Mouse (Mus musculus): ENCODE results near the gene Pou5f1.

Gene Pou5f1

DNA sequence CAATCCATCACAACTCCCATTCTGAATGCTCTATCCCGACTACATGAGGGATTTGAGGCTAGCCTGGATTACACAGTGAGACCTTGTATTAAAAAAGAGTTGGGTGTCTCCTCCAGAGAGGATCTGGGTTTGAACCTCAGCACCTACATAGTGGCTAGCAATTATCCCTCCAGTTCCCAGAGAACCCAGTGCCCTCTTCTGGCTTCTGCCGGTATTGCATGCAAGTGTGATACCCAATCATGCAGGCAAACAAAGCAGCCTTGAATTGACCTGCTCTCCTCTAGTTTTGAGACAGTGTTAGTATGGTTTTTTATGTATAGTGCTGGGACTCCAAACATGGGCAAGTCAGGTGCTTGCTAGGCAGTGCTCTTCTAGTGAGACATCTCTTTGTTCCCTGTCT lies 8.1 kb downstream of the Pou5f1 start:
- peak; percentile 85 to 86 for DNase-seq

DNA sequence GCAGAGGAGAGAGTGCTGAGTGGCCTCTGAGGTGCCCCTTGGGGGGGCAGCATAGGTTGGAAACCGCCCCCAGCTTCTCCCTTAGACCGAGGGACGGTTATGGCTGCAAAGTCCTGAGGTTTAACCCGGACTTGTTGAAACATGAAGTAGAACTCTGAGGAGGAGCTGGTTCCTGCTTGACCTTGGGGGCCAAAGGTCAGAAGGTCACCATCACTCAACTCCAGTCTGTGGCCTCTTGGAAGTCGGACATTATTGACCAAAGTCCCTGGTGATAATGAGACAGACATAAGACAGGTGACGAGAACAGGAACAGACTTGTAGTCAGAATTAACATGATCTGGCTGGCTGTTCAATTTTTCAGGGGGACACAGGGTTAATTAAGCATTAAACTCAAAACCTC lies 8.9 kb downstream of the Pou5f1 start:
- no peak for DNase-seq

DNA sequence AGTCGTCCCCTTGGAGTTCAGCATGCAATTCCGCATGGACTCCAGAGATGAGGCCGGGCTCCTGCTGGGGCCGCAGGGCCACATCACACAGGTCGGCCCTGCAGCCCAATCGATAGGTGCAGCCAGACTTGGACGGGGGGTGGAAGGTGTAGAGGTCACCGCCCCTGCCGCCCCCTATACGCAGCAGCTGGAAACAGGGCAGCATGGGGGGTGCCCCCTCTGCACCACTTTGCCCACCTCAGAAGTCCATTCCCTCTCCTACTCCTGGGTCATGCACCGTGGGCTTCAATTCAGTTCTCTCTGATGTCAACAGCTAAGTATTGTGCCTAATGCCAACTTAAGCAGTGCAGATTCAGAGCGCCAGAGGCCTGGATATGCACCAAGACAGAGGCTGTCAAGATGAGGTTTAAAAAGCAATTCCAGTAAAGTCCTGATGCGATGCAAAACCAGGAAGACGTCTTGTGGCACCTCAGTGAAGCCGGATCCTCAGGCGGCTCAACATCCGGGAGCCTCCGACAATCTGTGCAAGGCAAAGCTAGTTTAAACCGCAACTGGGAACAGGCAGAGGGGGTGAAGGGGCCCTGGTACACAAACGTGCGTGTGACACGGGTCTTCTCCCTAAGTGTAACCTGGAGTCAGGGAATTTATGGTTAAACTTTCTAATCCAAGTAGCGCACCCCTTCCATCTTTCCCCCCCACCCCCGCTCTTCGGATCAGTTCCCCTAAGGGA lies 10.3 kb downstream of the Pou5f1 start:
- DNase-seq: no peak

DNA sequence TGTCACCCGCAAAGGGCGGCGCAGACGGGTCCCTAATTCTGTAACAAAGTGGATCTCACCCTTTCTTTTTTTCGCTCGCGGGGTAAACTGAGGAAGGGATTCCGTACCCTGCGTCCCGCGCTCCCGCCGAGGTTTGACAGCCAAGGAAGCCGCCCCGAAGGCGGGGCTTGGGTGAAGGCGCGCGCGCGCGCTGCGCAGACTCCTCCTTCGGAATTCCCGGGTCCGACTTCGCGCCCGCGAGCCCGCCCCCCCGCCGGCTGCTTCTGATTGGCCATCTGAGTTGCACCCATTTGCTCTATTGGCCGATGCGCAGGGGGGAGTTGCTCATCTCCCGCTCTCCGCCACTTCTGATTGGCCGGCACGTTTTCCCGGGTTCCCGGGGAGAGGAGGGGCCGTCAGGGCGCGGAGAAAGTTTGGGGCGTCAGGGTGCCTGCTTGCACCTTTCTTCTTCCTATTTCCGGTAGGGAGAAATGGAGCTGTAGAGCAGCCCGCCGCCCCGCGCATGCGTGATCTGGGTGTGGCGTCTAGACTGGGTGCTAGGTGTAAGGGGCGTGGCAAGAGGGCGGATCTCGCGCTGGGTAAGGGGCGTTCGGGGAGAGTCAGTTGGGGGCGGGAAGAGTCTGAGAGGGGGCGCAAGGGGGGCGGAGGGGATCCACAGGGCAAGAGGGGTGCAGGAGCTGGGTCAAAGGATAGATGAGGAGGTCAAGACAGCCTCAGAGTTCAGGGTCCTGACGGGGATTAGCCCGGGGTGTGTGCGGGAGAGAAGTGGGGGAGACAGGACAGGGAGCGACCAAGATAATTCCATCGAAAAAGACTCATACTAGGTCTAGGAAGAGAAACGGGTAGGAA lies 11.1 kb downstream of the Pou5f1 start, which contains the start of the genes Tcf19 and Cchcr1:
TSS of gene Tcf19 (minus strand) at position 173 of the 849 bp plus-strand sequence.
TSS of gene Cchcr1 (plus strand) at position 449 of the 849 bp plus-strand sequence.
- peak; percentile 84 to 85 for DNase-seq

DNA sequence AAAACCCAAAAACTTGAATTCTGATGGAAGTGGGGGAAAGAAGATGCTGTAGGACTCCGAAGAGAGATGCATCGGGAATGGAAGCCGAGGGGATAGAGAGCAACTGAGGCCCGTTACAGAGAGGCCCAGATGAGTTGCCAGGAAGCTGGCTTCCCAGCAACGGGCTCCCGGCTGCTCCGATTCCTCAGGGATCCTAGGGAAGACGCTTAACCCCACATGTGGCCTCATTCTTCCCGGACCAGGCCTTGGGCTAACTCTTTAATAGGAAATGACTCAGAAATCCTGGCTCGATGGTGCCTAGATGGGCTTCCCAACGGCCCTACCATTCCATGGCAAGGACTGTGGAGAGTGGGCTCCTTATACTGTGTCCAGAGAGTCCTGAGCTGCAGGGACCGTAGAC lies 11.7 kb downstream of the Pou5f1 start:
- no peak for DNase-seq

DNA sequence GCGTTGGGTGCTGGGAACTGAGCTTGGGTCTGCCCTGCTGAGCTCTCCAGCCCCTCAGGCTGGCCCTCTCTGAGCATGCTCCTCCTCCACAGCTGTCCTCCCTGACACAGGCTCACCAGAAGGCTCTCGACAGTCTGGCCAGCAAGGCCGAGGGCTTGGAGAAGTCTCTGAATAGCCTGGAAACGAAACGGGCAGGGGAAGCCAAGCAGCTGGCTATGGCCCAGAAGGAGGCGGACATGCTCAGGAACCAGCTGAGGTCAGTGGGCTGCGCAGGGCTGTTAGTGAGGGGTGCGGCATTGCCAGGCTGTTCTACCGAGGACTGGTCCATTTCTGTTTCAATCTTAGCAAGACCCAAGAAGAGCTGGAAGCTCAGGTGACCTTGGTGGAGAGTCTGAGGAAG lies 18.5 kb downstream of the Pou5f1 start:
- DNase-seq: no peak

DNA sequence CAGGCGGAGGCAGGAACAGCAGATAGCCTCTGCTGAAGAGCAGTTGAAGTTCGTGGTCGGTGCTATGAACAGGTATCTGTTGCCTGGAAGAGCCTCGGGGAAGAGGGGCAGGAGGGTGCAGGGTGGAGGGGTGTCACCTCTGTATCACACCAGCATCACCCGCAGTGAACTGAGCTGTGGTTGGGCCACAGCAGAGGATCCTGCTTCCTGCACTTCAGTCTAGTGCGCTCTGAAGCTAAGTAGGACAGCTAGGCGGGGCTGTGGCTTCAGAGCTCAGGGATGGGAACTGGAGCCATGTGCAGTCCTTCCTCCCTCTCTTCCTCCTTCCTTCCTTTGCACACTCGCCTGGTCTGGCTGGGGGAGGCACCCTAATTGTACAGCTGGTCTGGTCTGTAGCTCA lies 20.8 kb downstream of the Pou5f1 start:
- DNase-seq: no peak

DNA sequence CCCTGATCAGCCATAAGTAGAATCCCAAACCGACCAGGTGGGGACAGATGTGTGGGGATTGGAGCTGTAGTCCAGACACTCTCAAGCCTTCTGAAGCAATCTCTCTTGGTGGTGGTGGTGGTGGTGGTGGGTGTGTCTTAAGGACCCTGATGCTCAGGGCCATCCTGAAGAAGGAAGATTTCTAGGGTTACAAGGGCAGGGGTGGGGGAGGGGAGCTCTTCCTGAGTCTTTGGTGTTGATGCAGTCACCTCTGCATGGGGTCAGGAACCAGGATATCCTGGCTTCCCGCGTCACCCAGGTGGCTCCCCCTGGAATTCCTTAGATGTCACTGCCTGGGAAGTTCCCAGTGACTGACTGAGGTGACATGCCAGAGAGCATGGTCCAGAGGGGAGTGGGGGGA lies 26.5 kb downstream of the Pou5f1 start:
- DNase-seq: no peak

DNA sequence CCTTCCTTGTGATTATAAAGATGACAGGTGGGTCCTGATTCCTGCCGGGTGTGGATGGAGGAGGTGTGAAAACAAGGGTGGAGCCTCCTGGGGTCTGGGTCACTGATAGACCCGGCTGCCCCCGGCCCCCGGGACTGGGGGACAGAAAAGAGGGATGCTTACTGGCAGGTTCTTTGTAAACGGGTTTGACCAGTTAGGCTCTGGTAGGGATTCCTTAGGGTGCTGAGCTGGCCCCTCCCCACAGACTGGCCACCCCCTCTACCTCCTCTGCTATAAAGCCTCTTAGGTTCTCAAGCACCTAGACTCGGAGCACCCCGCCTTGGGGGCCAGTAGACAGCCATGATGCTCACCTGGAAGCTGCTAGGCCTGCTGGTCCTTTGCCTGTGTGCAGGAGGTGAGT lies 27.1 kb downstream of the Pou5f1 start, which contains the start of gene Psors1c2:
TSS of gene Psors1c2 (plus strand) at position 301 of the 400 bp plus-strand sequence.
- no peak for DNase-seq

DNA sequence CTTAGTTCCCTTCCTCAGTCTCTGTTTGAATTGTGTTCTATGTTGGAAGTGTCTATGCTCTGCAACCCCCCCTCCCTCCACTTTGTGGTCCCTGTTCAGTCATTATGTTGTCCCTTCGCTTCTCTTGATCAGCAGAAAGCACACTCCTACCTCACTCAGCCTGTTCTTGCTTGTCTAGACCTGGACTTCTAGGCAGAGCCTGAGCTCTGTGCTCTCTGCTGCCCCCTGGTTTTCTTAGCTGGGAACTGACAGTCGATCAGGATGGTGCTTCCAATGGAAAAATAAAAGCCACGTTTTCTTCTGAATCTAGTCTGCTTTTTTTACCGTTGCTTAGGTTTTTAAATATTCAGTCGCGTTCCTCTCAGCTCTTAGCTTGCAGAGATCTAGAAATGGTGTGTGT lies 28.5 kb downstream of the Pou5f1 start:
- DNase-seq: peak; percentile 75 to 76

DNA sequence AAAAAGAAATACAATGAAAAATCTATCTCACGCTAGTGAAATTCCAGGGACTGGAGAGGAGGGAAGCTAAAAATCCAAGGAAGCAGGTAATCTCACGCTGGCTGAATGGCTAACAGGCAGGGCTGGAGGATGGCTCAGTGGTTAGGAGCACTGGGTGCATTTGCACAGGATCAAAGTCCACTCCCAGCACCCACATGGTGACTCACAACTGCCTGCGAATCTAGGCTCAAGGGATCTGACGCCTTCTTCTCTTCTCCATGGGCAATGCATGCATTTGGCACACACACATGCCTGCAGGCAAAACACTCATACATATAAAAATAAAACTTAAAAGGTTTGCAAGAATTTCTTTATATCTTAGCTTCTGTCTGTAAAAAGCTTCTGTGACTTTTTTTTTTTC lies 31.6 kb downstream of the Pou5f1 start:
- no peak for DNase-seq

DNA sequence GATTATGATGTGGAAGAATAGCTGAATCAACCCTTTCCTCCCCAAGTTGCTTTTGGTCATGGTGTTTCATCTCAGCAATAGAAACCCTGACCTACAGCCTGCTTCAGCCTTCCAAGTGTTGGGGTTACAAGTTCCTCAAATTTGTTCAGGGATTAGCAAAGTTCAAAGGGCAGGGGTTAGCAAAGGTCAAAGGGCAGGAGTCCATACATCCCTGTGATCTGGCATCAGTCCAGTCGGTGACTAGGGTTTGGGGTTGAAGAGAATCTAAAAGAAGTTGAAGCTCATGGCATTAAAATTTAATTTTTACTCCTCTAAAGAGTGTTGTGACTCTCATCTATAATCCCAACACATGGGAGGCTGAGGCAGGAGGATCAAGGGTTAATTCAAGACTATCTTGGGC lies 32.7 kb downstream of the Pou5f1 start:
- DNase-seq: no peak

DNA sequence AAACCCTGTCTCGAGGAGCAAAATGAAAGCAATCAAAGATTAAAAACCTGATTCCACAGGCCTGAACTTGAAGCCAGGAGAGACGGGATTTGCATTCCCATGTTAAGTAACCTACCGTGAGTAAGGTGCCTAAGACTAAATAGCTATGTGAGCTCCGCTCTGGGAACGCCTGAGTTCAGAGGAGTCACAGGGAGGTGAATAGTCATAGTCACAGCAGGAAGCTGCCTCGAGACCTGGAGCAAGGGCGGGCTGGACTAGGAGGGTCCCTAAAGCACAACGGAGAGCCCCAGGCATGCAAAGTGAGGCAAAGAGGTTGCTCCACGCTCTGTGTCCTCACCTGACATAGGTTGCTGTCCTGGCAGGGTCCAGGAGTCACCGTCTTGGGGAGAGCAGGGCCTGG lies 33.7 kb downstream of the Pou5f1 start:
- DNase-seq: no peak

DNA sequence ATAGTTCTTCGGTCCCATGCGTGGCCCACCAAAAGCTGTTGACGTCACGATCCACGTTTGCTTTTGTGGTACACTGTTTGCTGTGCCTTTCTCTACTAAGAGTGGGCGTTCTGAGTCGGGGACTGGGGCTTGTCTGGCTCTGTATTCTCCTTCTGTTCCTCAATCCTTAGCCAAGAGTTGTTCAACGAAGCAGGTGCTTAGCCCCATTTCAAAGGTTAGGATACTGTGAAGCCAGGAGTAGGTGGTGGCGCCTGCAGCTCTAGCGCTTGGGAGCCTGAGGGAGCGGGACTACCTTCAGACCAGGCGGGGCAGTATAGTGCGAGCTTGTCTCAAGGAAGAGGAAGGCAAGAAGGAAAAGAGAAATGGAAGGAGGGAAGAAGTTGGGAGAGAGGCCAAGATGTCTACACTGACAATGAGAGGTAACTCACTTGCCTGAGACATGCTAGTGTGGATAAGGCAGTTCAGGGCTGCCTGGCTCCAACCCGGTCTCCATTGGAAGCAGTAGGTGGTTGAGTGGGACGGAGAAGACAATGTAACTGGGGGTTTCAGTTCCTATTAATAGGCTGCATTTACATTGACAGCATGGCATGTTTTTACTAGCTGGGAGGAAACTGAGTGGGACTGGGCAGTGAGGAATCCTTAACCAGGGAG lies 37.1 kb downstream of the Pou5f1 start:
- DNase-seq: no peak

DNA sequence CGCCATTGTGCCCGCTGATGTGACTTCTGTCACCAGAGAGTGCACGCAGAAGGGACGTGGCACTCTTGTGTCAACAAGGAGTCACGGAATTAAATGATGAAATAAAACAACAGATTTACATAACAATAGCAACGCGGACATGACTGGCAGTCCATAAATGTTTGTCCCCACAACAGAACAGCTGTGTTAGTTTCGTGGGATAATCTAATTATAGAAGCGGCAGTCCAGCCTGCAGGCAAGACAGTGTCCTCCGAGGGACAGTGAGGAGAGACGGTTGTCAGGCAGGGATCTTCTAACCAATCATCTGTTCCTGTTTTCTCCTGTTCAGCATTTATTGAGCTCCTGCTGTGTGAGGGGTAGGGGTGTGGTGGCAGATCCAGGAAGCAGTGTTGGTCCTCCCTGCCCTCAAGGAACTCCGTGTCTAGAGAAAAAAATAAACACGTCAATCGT lies 37.6 kb downstream of the Pou5f1 start:
- peak in 1 of 2 experiments; percentile 5 for DNase-seq

DNA sequence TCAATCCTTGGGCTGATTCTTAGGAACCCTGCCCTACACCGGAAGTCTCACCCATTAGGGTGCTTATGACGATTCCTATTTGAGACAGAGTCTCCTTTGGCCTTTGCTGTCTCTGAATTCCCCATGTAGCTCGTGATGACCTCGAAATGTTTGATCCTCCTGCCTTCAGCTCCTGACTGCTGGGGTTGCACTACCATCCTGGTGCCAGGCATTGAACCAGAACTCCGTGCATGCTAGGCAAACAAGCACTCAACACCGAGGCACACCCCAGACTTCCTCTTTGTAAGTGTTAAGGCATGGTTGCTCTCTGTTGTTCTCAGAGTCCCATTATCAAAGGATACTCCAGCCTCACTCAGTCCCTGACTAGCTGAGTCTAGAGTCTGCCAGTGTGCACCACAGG lies 38.2 kb downstream of the Pou5f1 start:
- DNase-seq: peak; percentile 40 to 52

DNA sequence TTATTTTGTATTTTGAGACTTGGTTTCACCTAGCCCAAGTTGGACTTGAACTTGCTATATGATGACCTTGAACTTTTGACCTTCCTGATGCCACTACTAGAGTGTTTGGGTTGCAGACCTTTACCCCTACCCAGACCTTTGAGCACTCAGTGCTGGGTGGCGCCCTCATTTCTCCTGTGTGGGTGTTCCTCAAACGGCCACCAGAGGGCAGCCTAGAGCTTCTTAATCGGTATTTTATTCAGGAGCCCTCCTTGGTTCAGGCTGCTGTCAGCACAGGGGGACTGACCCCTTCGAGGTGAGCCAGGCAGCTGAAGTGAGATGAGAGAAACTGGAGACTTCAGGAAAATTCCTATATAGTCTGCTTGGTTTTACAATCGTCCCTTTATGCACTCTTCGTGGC lies 38.9 kb downstream of the Pou5f1 start:
- DNase-seq: peak; percentile 72 to 74

DNA sequence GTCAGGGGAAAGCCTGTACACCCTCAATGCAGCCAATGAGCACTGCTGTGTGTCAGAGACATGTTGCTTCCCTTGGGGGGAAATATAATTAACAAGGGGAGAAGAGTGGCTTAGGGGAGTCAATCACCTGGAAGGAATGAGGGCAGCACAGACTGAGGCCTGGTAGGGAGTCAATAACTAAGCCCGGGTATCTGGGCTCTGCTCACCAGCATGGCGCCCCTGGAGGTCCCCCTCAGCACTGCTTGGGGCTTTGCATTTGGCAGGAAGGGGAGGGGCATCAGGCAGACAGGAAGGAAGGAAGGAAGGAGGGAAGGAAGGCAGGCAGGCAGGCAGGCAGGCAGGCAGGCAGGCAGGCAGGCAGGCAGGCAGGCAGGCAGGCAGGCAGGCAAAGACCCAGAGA lies 41.6 kb downstream of the Pou5f1 start:
- no peak for DNase-seq

DNA sequence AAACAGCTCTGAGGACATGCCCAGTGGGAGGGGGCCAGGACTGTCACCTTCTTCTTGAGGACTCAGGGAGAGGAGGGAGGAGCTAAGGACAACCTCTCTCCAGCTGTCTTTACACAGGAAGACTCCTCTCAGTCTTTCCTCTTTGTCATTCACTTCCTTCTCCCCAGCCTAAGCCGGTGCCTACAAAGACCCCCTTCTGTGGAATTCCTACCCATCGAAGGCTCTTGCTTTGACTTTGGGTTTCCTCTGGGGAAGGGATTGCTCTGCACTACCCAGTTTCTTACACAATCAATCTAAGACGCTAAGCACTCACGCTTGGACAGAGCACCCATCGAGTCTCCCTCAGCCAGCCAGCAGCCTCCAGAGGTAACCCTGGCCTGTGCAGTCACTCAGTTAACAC lies 42.8 kb downstream of the Pou5f1 start:
- DNase-seq: no peak

DNA sequence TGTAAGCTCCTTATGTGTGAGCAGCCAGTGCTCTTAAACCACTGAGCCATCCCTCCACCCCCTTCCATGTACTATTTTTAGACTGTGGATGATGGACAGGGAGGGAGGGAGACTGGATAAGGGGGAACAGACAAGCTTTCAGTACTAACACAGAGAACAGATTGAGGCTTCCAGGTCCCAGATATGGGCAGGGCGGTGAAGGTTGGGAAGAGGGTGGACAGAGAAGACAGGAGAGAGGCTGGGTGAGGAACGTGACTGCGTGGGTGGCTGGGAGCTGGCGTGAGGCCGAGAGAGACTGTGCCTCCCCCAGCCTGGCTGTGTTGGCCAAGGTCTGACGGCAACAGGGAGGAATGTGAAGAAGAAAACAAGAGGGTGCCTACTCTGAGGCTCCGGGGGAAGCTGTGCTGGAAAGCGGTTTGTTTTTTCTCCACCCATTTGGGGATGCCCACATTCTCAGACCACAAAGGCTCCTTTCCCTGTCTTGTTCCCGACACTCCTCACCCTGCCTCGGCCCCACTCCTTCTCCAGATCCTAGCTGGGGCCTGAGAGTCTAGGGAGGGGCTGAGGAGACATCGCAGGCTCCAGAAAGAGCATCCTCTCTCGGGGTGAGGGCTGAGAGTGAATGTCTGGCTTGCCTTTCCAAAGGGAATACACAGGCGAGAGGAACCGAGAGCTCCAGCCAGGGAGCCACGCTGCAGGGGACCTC lies 43.8 kb downstream of the Pou5f1 start:
- no peak for DNase-seq

DNA sequence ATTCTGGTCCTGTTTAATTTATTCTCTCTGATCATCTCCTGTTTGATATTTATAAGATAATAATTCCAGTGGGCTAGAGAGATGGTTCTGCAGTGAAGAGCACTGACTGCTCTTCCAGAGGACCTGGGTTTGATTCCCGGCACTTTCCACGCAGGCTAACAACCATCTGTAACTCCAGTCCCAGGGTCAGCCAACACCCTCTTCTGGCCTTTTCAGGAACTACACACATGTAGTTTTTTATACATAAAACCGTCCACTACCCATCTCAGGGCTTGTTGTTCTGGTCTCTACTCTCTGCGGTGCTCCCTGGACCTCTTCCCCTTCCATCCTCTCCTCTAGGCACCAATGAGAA lies 44.3 kb downstream of the Pou5f1 start:
- DNase-seq: no peak

DNA sequence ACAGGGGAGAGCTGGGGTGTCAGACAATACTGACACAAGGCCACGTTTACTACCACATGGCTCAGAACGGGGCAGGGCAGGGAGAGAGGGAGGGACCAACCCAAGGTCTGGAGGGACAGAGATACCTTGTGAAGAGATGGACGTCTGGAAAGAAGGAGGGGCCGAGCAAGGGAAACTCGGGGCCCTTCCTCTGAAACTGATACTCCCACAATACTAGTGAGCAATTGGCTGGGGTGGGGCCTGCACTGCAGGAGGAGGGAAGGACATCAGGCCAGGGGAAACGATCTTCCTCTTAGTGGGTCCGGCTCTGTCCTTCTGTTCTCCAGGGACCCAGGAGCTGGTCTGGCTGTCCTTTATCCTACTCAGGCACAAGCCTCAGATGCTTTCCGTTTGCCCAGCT lies 45.1 kb downstream of the Pou5f1 start:
- no peak for DNase-seq

DNA sequence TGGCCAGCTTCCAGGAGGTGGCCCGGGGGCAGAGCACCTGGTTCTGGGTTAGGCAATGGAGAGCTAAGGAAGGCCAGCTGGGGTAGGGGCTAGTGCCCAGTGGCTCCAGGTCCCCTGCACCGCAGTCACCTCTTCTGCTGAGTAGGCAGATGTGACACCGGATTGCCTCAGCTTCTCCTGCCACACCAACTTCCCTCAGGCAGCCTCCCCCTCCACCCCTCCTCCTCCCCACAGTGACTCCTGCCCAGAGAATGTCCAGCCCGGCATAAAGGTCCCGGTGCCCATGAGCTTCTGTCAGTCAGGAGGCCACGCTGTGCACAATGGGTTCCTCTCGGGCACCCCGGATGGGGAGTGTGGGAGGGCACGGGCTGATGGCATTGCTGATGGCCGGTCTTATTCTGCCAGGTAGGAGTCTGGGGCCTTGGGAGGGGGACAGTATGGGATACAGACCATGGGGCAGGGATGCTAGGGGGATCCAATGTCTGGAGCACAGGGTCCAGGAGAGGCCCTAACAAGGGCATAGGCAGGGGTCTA lies 46.1 kb downstream of the Pou5f1 start, which contains the start of gene Cdsn:
TSS of gene Cdsn (plus strand) at position 248 of the 534 bp plus-strand sequence.
- DNase-seq: no peak
